Mouse (Mus musculus) fat pad, adult 2 months (tissue): Measurements from ENCODE around the gene H2-DMa.

Source experiments
- DNase-seq: peaks from one replicate; pipeline ENCODE4 v3.0.0-alpha.2; 2011; ENCODE audit warnings: low read depth, low spot score; ENCODE audit errors: extremely low read depth

Gene H2-DMa

GRCm38 (mm10) chr17:34102831-34103230 is 16.5 kb upstream of the H2-DMa start:
- no peak for DNase-seq

- no peak for DNase-seq
These were observed 14.5 kb upstream of the H2-DMa start for GRCm38 (mm10) chr17:34104804-34105203.

- no peak for DNase-seq
These were observed 12.8 kb upstream of the H2-DMa start for GRCm38 (mm10) chr17:34106555-34106954.

- DNase-seq, result no peak
These were observed 12.1 kb upstream of the H2-DMa start for GRCm38 (mm10) chr17:34107109-34107867.

GRCm38 (mm10) chr17:34108460-34108859 is 10.9 kb upstream of the H2-DMa start:
- no peak for DNase-seq

GRCm38 (mm10) chr17:34109038-34109805 is 10.1 kb upstream of the H2-DMa start:
- no peak for DNase-seq

GRCm38 (mm10) chr17:34109806-34110195 is 9.5 kb upstream of the H2-DMa start:
- no peak for DNase-seq

- no peak for DNase-seq
These were observed 9.0 kb upstream of the H2-DMa start for GRCm38 (mm10) chr17:34110309-34110708.

GRCm38 (mm10) chr17:34114114-34114513 is 5.2 kb upstream of the H2-DMa start:
- no peak for DNase-seq

- DNase-seq, result no peak
These were observed 2.5 kb upstream of the H2-DMa start for GRCm38 (mm10) chr17:34116736-34117370.

- no peak for DNase-seq
These were observed 1.8 kb upstream of the H2-DMa start for GRCm38 (mm10) chr17:34117421-34118112.

GRCm38 (mm10) chr17:34118113-34118872 is 1.0 kb upstream of the H2-DMa start:
- no peak for DNase-seq

- no peak for DNase-seq
These were observed 480 bp upstream of the H2-DMa start for GRCm38 (mm10) chr17:34118873-34119248.

GRCm38 (mm10) chr17:34120180-34120723 is 911 bp downstream of the H2-DMa start:
- no peak for DNase-seq

- DNase-seq, result no peak
These were observed 1.5 kb downstream of the H2-DMa start for GRCm38 (mm10) chr17:34120814-34121171.

- no peak for DNase-seq
These were observed 2.0 kb downstream of the H2-DMa start for GRCm38 (mm10) chr17:34121172-34121878.

- DNase-seq, result no peak
These were observed 2.5 kb downstream of the H2-DMa start for GRCm38 (mm10) chr17:34121879-34122187.

- DNase-seq, result no peak
These were observed 3.0 kb downstream of the H2-DMa start, which contains the start of gene Brd2 for GRCm38 (mm10) chr17:34122188-34122984. Gene Brd2 (minus strand): TSS chr17:34122634.

- DNase-seq, result no peak
These were observed 3.8 kb downstream of the H2-DMa start for GRCm38 (mm10) chr17:34123111-34123510.
